Mouse (Mus musculus) CD4-positive helper T cell, adult 2 months (primary cell): Measurements from ENCODE around the gene Kcnk6.

Experiments
- DNase-seq: peaks from one replicate; pipeline ENCODE4 v3.0.0-alpha.2; 2012; ENCODE audit warnings: low read depth, missing footprints, low spot score

Kcnk6 gene

GRCm38 (mm10) chr7:29232247-29233013 is at the start of gene Kcnk6:
Kcnk6 (minus strand) TSS chr7:29232515.
- DNase-seq: peak; percentile 57

GRCm38 (mm10) chr7:29281201-29282073 is 49.1 kb upstream of the Kcnk6 start, which contains the start of gene Spint2:
Spint2 (minus strand) TSS chr7:29281912.
- peak; percentile 81 for DNase-seq

GRCm38 (mm10) chr7:29280801-29281200 is 48.5 kb upstream of the Kcnk6 start:
- DNase-seq: peak; percentile 35

GRCm38 (mm10) chr7:29279924-29280323 is 47.6 kb upstream of the Kcnk6 start:
- no peak for DNase-seq

- DNase-seq: no peak
Measured at GRCm38 (mm10) chr7:29279261-29279660, 46.9 kb upstream of the Kcnk6 start.

- DNase-seq: no peak
Measured at GRCm38 (mm10) chr7:29277510-29277909, 45.2 kb upstream of the Kcnk6 start.

DNA sequence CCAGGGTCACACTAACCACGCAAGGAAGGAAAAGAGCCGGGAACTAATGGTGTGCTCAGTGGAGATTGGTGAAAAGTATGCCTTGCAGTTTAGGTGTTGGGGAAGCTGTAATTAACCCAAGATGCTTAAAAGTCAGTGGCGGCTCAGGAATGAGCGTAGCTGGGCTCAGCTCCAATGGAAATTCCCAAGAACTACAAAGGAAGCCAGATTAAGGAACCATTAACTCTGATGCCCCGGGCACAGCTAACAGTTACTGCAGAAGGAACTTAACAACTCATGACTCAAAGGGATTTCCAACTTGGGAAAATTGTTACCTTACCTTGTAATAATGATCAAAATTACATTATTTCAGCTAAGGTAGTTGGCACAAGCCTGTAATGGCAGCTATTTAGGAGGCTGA is 44.4 kb upstream of the Kcnk6 start:
- DNase-seq: no peak

- DNase-seq: no peak
Measured at GRCm38 (mm10) chr7:29271687-29272465, 39.6 kb upstream of the Kcnk6 start.

DNA sequence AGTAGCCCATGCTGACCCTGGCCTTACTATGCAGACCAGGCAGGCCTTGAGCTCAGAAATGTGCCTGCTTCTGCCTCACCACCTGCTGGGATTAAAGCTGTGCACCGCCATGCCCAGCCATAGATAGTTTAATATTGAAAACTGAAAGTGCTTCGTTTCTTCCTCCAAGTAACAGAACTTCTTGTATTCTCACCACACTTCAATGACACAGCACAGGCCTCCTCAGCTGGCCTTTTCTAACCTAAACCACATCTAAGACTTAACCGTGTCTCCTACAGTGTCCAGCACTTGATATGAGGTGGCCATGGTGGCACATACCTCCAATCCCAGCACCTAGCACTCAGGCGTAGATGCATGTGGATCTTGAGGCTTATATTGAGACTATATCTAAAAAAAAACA is 38.1 kb upstream of the Kcnk6 start:
- no peak for DNase-seq

GRCm38 (mm10) chr7:29266931-29267330 is 34.6 kb upstream of the Kcnk6 start:
- DNase-seq: no peak

DNA sequence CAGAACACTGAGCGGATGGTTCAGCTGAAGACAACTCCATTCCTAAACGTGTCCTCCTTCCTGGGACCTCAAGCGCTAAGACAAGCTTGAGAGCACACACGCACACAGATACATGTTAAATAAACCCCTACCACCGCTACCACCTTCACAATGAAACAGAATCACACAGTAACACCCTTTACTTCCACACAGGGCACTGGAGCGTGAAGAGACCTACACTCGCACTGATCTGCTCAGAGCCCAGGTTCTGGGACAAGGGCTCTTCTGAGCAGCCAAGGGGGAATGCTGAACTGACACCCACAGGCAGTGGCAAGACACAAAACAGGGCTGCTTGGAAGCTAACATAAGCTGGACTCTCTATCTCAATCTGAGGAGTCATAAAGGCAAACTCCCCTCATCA is 33.3 kb upstream of the Kcnk6 start:
- no peak for DNase-seq

- no peak for DNase-seq
Measured at GRCm38 (mm10) chr7:29263831-29264230, 31.5 kb upstream of the Kcnk6 start.

DNA sequence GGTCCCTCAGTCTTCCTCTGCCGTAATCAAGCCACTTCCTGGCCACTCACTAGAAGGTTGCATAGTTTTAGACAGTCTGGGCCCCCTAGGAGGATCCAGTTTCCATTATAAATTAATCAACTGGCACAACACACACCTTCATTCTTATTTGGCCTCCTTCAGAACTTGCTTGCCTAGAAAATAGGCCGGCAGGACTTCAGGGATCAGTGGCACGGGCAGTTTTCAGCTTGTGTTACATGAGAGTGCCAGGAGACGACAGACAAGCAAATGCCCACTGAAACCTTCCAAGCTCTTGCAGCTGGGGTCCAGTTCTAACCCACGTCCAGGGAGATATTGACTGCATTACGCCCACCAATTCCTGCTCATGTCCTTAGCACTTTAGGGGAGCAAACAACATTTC is 29.8 kb upstream of the Kcnk6 start:
- no peak for DNase-seq

DNA sequence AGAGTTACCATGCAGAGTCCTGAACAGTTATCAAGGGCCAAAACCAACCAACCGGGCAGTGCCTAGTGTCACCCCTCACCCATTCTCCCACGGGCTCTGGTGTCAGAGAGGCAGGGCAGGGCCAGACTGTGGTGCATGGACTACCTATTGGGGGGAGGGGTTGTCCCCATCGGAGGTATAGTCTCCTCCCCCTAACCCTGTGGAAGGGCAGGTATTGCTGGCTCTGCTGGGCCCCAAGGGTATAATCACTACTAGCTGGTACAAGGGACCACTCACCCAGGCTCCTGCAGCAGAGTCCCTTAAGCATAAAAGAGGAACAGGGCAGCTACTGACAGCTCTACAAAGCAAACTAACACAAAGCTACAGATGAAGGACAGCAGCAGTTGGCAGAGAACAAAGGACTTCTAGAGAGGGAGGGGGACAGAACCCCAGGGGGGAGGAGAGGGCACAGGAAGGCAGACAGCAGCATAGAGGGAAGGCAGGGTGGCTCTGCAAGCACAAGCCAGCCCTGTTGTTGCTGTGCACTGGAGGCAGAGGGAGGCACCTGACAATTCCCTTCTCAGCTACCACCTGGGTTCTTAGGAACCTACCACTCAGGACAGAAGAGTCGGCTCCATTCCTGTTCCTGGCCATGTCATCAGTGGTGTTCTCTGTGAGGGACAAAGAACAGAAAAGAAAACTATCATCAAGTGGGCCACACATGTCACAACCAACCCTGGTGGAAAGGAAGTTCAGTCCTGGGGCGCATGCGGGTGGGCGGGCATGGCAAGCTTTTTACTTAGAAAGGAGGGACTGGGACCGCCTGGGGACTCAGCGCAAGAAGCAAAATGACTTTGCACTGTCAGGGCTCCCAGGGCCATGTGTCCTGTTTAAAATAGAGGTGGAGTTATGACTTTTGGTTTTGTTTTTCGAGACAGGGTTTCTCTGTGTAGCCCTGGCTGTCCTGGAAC is 27.7 kb upstream of the Kcnk6 start:
- DNase-seq: no peak

DNA sequence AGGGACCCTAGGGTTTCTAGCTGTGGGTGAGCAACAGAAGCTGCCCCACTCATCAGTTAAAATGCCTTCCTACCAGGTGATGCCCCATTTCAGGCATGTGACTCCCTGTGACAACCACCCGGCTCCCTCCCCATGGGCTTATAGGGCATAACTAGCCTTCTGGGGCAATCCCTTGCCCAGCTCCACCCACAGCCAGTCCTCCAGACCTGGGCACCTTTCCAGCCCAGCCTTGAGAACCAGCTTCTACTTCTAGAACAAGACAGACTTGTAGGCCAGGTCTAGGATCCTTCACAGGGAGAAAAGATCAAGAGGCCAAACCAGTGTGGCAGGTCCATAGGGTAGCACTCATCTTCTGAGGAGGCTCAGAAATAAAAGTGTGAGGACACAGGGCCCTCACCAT is 25.1 kb upstream of the Kcnk6 start:
- DNase-seq: no peak

GRCm38 (mm10) chr7:29255875-29256274 is 23.6 kb upstream of the Kcnk6 start:
- no peak for DNase-seq

DNA sequence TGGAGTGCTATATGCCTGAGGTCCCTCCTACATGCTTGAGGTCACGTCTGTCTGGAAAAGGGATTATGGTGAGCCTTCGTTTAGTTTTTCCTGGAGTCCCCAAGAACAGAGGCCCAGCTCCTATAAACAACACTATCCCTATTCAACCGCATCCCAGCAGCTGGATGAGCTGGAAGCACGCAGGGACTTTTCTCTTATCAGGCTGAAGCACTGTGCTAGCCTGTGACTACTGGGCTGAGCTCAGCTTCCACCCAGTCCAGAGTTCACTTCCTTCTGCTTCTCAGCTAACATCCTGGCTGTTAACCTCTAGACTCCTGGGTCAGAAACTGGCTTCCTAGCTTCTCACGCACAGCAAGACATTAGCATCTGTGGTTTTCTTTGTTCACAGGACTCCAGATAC is 21.5 kb upstream of the Kcnk6 start:
- DNase-seq: no peak

DNA sequence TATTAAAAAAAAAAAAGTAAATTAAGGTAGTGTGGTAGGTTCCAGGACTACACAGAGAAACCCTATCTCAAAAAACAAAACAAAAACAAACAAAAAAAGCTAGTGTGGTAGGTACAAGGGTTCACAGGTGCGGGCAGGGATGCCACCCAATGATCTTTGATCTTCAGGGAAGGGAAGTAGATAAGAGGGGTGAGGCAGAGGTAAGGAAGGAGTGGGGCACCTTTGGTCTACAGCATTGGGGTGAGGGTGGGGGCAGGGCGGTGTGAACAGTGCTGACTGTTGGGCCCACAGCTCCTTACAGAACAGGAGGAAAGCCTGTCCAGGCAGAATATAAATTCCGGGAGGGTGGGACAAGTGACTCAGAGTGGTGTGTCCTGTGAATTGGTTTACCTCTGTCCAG is 18.9 kb upstream of the Kcnk6 start:
- DNase-seq: peak; percentile 73

DNA sequence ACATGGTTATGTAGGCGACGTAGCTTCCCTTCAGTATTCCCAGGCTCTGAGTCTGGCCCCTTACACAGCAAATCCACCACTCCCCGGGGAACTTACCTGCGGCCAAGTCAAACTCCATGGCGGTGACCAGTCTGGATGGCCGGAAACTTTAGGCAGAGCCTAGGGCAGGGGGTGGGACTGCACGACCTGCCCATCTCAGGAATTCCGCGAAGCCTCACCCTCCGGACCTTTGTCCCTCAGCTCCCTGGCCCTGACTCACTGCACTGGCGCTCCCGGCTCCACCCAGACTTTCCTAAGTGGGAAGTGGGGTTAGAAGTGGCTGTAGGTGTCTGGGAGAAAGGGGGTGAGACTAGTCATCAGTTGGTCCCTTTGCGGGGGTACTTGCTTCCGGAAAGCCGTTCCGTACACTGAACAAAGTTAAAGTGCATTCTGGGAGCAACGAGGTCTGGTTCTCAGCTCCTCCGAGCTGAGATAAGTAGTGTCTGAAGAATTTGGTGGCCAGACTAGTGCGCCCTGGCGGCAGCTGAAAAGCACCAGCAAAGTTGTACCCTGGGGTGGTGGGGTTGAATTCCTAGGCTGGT is 16.0 kb upstream of the Kcnk6 start, which contains the start of gene 2200002D01Rik:
Gene 2200002D01Rik (minus strand): TSS at position 206 of the 581 bp plus-strand sequence.
- DNase-seq: peak; percentile 22

- no peak for DNase-seq
Measured at GRCm38 (mm10) chr7:29247706-29248105, 15.4 kb upstream of the Kcnk6 start.
